Mouse (Mus musculus): ENCODE measurements around the gene Flrt1.

Gene Flrt1

DNA sequence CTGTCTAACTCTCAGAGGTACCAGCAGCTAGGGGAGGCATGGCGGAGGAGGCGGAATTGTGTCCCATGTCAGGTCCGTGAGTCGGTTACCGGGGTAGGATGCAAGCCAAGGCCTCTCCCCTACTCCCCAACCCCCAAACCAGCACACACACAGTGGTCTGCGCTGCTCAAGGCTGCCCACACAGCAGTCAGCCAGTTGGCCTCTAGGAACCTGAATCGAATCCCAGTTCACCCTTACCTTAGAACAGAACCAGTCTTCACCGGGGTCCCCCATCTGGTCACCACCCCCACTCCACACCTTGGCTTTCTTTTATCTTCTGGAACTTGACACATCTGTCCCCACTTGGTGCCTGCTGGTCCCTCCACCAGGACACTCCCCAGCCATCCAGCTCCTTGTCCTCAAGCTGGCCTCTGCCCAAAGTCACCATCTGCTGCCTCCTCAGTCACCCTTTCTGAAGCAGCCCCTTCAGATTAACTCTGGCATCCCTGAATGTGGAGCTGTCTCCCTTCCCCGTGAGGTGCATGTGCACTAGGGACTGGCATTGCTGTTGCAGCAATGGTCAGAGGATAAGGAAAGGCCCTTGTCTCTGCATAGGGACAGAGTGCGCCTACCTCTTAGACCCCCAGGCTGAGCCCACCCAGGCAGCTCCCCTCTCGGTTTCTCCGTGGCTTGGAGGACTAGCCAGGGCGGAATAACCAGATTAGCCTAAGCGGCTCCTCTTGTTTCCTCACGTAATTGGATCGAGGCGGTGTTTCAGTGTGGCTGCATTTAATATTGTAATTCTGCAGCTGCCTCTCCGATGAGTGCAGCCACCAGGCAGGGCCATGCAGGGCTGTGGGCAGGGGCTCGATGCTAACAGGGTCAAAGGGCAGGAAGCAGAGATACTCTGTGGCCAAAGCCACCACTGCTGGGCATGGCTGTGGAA lies 23.3 kb upstream of the Flrt1 start:
- DNase-seq (ENCODE audit: low spot score): peak; percentile 43

DNA sequence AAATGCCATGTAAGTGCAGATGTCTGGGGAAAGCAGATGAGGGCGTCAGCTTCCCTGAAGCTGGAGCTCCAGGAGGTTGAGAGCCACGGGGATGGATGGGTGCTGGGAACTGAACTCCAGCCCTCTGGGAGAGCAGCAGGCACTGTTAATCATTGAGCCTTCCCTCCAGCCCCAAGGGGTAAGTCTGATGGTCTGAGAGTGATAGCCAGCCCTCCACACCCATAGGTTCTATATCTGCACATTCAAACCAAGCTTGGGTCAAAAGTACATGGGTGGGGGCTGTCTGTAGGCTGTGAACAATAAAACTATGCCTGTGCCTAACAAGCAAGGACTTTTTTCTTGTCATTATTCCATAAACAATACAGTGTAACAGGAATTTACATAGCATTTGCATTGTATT lies 21.4 kb upstream of the Flrt1 start:
- DNase-seq (ENCODE audit: low spot score): no peak

DNA sequence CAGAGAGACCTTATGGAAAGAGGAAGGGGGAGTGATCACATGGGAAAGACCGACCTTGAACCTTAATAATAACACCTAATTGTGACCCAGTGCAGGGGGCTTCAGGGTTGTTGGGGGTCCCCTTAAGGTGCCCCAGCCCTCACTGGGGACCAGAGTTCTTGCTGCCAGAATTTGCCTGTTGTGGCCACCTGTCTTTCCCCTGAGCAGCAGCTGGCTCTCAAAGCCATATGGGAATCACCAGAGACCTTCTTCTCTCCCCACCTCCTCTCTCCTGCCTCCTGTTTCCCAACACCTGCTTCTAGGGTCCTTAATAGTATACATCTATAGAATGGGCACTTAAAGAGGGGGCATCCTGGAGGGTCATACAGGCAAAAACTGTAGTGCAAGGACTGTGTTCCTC lies 20.7 kb upstream of the Flrt1 start:
- no peak for DNase-seq (ENCODE audit: low spot score)

DNA sequence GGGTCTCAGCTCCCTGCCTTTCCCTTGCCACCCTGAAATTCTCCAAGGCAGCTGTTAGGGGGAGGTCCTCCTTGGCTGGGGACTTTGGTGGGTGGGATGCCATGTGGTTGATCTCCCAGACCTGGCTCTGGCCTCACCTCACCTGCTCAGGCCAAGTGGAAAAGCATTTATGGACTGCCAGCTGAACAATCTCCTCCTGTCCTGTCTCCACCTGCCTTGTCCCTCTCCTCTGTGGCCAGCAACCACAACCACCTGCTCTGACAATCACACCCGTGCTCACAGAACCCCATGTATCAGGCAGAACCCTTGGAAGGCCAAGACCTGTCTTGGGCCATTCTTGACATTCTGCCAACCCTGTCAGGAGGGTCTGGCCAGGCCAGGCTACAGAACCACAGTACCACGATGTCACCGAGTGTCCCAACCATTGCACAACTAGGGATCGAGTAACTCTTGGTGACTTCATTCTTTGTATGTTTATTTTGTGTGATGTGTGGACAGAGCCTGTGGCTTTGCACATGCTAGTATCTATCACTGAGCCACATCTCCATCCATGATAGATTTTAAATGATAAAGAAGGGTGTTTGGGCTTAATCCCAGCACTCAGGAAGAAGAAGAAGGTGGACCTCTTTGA lies 20.1 kb upstream of the Flrt1 start:
- DNase-seq (ENCODE audit: low spot score): no peak

DNA sequence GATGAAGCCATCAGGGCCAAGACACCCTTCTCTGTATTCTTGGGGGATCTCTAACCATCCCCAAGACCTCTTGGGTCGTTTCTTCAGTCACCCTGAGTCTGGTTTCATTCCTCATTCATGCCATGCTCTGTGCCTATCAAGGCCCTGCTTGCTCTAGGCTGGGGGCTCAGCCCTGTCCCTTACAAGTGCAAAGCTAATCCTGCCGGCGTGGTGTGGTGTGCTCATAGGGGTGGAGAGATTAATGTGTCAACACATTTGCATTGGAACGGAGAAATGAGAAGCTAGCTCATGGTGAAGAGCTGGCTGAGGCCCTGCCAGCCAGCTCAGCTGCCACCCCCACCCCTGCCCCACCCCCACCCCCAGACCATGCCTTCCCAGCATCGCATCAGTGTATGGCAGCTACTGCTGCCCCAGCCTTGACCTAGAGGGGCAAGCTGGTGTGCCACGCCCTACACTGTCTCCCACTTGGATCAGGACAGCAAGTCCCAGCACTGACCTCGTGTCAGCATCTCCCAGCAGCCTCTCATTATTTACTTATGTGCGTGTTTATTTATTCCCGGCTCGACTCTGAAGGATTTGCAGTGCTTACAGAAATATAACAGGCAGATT lies 17.3 kb upstream of the Flrt1 start:
- peak; percentile 42 for DNase-seq (ENCODE audit: low spot score)

DNA sequence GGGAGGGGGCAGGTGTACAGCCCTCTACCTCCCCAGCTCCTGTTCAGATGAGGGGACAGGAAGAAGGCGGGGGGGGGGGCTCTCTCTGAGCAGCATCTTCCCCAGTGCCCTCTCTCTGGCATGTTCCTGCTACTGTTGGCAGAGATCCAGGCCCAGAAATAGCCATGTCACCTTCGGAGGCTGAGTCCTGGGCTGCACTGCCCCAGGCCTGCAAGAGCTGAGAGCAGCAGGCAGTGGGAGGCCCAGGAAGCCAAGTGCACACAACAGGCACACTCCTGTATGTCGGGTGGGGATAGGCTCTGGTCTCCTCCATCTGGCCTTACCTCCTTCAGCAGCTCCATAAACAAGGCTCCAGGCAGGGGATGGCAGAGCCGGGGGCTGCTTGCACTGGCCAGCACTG lies 16.7 kb upstream of the Flrt1 start:
- peak; percentile 81 for DNase-seq (ENCODE audit: low spot score)

DNA sequence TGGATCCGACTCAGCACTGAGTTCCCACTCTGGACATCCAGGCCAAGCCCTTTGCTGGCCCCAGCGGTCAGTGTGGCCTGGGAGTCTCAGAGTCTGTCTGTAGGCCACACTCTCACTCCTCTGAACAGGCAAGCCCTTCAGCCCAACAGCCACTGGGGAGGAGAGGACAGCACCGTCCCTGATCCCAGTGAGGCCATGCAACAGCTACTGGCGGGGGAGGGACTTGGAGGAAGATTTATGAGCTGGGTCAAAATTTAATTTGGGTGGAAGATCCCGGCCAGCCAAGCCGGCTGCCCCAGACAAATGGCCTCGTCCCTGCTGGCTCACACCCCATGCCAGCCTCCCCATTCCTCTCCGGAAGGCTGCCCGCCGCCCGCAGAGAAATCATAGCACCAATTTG lies 15.7 kb upstream of the Flrt1 start:
- peak; percentile 86 for DNase-seq (ENCODE audit: low spot score)

DNA sequence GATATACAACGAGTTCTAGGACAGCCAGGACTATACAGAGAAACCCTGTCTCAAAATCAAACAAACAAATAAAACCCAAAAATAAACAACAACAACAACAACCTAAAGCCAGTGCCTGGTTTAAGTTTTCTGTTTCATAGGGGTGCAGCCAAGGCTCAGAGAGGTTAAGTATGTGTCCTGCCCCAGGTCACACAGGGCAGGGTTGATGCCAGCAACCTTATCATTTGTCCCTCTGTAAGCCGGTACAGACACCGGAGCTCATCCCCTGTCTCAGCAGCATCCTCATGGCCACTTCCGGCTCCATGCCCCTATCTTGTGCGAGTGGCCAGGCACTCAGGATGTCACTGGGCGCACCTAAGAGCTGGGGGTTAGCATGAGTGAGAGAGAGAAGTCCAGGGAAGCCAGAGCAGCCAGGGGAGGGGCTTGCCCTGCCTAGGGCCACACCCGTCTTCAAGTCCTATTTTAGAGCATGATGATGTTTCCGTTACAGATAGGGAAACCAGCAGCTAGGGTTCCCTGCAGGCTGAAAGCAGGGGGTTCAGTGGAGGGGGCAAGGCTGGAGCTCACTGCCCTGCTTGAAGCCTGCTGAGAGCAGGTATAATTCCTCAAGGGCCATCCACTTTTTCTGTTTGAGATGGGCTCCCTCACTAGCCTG lies 12.3 kb upstream of the Flrt1 start:
- no peak for DNase-seq (ENCODE audit: low spot score)

DNA sequence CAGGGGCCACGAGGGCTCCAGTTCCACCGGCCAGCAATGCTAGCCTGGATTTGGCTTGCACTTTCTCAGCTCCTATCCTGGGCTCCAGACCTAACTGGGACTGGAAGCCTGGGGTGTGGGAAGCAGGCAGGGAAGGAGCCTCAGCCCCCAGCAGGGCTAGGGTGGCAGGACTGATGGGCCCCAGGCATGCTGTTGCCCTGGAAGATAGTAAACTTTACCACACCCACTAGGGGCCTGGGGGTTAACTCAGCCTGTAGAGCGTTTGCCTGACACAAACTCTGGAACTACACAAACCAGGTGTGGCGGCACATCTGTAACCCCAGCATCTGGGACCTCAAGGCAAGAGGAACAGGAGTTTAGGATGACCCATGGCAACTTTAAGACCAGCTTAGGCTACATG lies 11.6 kb upstream of the Flrt1 start:
- no peak for DNase-seq (ENCODE audit: low spot score)

DNA sequence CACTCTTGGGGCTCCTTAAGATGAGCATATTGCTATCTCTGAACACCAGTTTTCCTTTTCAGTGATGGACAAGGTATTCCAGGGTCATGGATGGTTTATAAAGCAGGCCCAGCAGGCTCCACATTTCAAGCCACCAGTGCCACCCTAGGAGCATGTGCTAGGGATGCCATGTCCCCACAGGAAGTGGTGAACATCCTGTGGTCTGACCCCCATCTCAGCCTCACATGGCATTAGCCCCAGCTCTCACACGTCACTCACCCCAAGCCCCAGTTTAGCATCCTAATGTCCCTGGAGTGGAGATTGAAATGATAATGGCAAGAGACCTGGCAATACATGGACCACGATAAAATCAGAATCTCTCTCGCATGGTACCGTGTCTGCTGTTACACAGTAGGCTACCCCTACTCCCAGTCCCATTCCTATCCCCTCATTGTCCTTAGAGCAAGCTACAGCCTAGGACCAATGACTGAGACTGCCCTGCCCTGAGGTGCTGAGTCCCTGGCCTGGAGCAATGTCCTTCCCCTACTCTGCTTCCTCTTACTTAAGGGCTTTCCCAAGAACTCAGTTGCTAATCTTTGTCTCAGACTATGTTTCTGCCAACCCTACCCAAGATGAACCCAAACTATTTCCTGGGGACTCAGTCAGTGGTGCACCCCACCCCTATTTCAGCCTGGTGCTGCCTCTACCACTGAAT lies 10.7 kb upstream of the Flrt1 start:
- DNase-seq (ENCODE audit: low spot score): no peak

DNA sequence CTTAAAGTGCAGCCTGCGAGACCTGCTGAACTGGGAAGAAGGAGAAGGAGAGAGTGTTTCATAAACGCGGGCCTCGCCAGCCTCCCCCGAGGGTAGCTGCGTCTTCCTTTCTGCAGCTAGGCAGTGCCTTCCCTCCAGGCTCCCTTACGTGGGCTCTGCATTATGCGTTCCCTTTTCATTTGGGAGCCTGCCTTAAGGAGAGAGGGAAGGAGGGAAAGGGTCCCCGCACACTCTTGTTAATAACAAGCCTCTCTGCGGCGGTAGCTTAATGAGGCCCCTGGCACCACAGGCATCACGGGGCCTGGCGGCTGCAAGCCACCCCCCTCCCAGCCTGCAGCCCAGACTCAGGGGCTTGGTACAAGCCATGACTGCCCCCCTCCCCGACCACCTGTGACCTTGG lies 8.0 kb upstream of the Flrt1 start:
- no peak for DNase-seq (ENCODE audit: low spot score)

DNA sequence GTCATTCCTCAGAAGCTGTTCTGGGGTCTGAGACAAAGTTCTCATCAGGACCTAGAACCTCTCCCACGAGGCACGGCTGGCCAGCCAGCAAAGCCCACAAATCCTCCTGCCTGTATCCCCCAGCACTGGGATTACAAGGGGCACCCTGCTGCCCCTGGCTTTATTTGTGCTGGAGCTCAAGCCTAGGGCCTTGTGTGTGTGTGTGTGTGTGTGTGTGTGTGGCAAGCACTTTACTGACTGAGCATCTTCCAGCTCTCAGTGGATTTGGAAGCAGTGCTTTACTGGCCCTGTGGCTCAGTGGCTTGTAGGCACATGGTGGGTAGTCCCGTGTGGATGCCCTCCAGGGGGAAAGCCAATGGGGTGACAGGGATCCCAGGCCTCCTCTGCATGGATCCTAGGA lies 7.1 kb upstream of the Flrt1 start:
- DNase-seq (ENCODE audit: low spot score): no peak

DNA sequence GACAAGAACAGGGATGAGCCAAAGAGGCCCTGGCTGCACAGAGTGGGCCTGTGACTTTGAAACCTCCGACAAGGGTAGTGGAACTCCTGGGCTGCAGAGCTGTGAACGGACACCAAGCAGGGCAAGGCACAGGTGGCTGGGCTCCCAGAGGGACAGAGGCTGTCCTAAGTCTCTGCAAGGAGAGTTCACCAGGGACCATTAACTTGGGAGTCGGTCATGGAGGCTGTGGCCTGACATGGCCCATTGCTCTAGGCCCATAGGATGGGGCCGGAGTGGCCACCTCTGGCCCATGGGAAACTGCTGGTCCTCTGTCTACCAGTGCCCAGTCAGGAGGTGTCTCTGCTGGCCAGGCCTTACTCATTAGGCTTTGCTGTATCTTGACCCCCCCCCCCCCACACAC lies 6.2 kb upstream of the Flrt1 start:
- no peak for DNase-seq (ENCODE audit: low spot score)

DNA sequence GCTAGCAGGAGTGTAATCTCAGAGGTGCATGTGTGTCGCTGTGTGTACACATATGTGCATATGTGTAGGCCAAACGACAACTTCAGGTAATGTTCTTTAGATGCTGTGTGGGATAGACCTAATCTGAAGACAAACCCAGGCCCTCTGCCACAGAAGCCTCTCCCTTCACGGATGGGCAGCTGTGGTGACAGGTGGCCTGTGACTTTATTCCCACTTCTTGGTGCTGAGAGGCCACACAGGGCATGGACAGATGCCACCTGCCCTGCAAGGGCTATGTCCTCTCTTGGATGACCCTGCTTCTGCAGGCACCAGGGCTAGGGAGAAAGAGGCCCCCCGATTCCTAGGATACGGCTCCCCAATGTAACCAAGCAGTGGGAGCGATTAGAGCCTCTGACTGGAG lies 5.8 kb upstream of the Flrt1 start:
- DNase-seq (ENCODE audit: low spot score): no peak

DNA sequence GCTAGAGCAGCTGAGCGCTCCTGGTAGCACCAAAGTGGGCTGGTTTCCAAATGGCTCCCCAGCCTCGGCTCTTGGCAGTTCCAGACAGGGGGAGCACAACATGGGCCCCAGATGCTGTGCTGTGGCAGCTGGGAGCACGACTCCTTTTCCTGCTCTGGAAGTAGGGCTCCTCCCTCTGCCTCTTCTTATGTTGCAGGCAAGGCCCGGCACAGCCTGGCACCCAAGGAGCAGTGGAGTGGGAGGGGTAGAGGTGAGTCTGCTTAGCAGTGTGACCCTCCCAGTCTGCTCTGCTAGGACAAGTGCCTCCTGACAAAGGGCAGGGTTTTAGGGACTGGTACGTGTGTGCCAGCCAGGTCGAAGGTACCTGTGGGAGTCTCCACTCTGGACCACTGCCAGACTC lies 5.3 kb upstream of the Flrt1 start:
- no peak for DNase-seq (ENCODE audit: low spot score)

DNA sequence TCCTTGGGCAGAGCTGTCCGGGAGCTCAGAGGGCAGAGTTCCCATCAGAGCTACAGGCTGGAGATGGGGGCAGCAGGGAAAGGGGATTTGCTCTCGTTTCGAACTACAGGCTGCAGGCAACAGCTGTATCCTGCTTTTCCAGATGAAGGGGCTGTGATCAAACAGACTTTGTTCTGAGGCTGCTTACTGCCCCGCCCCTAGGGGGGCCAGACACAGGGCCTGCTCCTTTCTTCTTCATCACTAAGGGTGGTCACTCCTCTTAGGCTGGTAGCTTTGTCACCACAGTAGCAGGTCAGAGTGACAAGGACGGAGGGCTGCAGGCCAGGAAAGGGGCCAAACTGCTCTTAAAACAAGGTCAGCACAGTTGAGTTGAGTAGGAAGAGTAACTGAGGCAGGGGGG lies 4.6 kb upstream of the Flrt1 start:
- DNase-seq (ENCODE audit: low spot score): no peak

DNA sequence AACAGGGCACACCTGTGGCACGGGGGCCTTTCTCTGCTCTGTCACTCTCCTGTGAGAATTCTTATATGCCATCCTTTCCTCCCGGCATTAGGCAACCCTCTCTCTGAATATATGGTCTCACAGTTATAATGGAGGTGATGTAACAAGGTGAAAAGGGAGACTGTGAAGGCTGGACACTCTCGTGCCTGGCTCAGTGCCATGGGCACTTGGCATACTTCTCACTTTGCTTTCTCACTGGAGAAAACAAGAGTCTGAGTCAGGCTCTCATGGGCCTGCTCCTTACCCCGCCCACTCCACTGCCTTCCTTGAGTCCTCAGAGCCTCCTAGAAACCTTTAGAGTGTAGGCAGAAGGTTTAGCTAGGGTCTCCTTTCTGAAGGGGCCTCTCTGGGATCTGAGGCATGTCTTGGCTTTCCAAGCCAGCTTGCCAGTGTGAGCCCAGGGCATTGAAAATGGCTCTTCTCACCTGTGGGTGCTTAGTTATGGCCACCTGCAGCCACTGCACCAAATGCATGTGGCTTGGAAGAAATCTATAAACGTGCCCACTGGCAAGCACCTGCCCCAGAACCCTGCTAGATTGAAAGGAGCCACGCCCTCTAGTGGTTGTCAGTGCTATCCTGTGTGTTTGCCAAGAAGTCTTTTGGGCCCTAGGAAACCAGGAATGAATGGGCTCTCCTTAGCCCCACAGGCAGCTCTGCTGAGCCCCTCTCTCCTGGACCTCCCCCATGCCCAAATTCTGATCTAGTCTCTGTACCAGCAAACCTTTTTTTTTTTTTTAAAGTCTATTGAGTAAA lies 2.8 kb upstream of the Flrt1 start:
- DNase-seq (ENCODE audit: low spot score): peak; percentile 83

DNA sequence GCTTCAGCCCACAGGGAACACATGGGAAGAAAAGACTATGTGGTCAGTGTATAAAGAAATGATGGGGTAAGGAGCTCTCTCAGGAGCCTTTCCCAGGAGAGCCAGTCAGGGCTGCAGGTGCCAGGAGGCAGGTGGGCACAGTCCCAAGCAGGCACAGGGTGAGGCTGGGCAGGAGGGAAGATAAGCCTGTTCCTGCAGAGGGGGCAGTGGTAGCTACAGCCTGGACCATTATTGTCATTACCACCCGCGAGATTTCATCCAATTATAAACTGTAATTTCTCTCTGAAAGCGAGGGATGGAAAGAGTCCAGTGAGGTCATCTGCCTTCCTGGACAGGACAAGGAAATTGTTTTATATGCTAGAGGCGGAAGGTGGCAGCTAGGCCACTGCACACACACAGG lies 1.6 kb upstream of the Flrt1 start:
- DNase-seq (ENCODE audit: low spot score): peak; percentile 68

DNA sequence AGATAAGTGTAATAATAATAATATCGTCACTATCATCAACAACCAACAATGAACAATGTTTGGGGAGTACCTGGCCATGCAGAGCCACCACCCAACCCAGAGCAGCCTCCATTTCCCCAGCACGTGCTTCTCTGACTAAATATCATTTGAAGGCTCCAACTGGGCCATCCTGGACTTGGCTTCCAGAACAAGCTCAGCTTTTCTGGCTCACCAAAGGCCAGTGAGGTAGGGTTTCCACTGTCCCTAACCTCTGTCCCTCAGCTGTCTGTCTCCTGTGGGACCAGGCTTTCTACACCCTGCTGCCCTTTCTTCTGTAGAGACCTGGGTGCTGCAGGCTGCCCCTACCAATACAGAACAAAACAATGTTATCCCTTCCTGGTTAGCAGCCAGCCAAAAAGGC lies 1.0 kb upstream of the Flrt1 start:
- DNase-seq (ENCODE audit: low spot score): no peak

DNA sequence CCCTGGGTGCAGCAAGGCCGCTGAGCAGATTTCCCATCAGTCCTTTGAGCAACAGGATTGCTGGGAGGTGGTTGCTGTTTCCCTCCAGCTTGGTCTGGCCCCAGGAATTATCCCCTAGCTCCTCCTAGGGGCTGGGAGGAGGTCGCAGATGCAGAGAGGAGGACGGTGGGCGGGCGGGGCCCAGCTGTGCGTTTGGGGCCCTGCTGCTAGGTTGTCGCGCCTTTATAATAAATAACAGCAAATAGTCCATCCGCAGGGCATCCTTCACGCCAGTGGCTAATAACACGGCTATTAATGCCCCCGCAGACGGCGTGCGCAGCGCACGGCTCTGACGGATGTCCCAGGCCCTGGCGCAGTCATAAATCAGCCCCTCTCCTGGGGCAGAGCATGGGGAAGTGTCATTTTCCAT lies 1.5 kb downstream of the Flrt1 start:
- DNase-seq (ENCODE audit: low spot score): peak; percentile 58

DNA sequence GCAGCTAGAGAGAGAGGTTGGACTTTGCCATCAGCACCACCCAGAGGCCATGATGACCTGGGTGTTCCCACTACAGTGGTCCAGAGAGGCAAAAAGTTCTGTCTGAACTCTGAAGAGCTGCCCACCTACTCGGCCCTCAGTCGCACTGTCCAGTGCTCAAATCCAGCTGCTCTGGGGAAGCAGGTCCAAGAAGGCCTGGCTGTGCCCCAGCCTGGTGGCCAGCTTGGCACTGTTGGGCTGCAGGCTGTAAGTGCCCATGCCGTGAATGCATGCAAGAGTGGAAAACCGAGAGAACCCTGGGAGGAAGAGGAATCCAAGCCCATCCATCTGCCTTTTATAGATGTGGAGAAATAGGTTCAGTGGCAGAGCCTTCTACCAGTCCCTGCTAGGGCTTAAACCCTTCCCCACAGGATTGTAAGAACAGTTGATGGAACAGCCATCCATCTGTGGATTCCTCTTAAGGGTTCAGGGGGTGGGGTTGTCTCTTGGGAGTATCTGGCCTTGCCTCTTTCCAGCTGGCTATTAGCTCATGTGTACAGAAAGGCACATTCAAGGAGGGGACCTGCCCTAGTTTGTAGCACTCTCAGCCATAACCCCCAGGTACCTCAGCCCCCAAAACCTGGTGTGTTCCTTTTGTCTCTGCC lies 2.1 kb downstream of the Flrt1 start:
- DNase-seq (ENCODE audit: low spot score): peak; percentile 72

Measured in MN1 (cell line).